Mouse (Mus musculus) thymus, adult 2 months (tissue): Measurements from ENCODE around the gene Acss2.

Experiments
- CTCF ChIP-seq: fragments of 200-500 bp; IDR thresholded peaks from 2 replicates; pipeline ENCODE4 v1.5.1; 2012; ENCODE audit warnings: mild to moderate bottlenecking, control low read depth, low read length, moderate library complexity, borderline replicate concordance; ENCODE audit not compliant: control insufficient read depth, poor library complexity, insufficient read depth; ENCODE audit errors: extremely low read depth
- POLR2A ChIP-seq: fragments of 200-500 bp; IDR thresholded peaks from 2 replicates; pipeline ENCODE4 v1.6.1; 2012; ENCODE audit warnings: mild to moderate bottlenecking, low read length, control low read depth, moderate library complexity; ENCODE audit not compliant: control insufficient read depth, poor library complexity, insufficient read depth; ENCODE audit errors: extremely low read depth

DNA sequence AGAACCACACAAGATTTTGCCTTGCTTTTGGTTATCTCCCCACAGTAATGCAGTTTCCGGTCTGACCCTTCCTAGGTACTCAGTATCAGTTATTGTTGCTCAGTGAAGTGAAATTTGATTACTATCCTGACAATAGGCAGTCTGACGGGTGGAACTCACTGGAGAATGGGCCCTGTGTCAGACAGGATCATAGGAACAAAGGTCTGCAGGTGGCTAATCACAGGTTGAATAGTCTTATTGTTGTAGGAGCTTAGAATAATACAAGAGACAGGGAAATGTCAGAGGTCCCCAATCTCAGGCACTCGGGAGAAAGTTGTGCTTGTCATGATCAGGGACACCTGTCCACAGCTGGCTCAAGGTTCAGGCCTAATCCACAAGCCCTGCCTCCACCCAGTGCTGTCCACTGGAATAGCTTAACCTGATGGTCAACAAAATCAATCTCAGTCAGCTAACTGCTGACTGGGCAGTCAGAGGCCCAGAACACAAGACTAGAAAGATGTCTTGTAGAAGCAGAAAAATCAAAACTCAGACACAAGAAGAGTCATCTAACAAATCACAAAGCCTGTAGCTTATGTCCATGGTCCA lies 51.6 kb downstream of the Acss2 start:
- TF ChIP-seq POLR2A (no peak), CTCF (no peak)
